Mouse (Mus musculus) hindbrain, postnatal 0 days (tissue): ENCODE measurements at regions not wholly inside any gene's neighbourhood (a gene's known extent, or its start where the extent isn't known, plus 50 kb on each side); places are given as distances from the start of the nearest gene placed in this dataset.
A peak's percentile ranks its signal among the peaks of the same experiment; 100 is the strongest.

Source experiments
- ATAC-seq: fragments of 200-750 bp; cut with Nextera tagmentation; 2 replicates; pipeline ENCODE4 v1.8.0; 2017; ENCODE audit warnings: mild to moderate bottlenecking, moderate TSS enrichment, moderate library complexity
- DNase-seq: peaks from one replicate; pipeline ENCODE4 v3.0.0-alpha.2; 2015; ENCODE audit warnings: low spot score
- H3K27ac ChIP-seq: fragments of 300-500 bp; sonication (generic); 2 replicates; pipeline ENCODE4 v1.5.1; 2014; ENCODE audit warnings: mild to moderate bottlenecking
- H3K27me3 ChIP-seq: fragments of 300-500 bp; sonication (generic); 2 replicates; pipeline ENCODE4 v1.6.1; 2014; ENCODE audit warnings: low read length, mixed read lengths; ENCODE audit not compliant: insufficient read depth
- H3K36me3 ChIP-seq: fragments of 300-500 bp; sonication (generic); 2 replicates; pipeline ENCODE4 v1.6.1; 2014; ENCODE audit warnings: low read length, mixed read lengths; ENCODE audit not compliant: insufficient read depth
- H3K4me1 ChIP-seq: fragments of 300-500 bp; sonication (generic); 2 replicates; pipeline ENCODE4 v1.6.1; 2014; ENCODE audit warnings: antibody characterized with exemption, low read length, mixed read lengths; ENCODE audit not compliant: insufficient read depth
- H3K4me2 ChIP-seq: fragments of 300-500 bp; sonication (generic); 2 replicates; pipeline ENCODE4 v1.6.1; 2014; ENCODE audit warnings: low read depth, mild to moderate bottlenecking, low read length, moderate library complexity, mixed read lengths
- H3K4me3 ChIP-seq: fragments of 300-500 bp; sonication (generic); 2 replicates; pipeline ENCODE4 v1.5.1; 2014; ENCODE audit warnings: low read length
- H3K9ac ChIP-seq: fragments of 300-500 bp; sonication (generic); replicated peaks from 2 replicates; pipeline ENCODE4 v1.6.1; 2014; ENCODE audit warnings: mild to moderate bottlenecking, low read length, moderate library complexity, mixed read lengths
- H3K9me3 ChIP-seq: fragments of 300-500 bp; sonication (generic); 2 replicates; pipeline ENCODE4 v1.6.1; 2016; ENCODE audit warnings: low read length, mixed read lengths
- CTCF ChIP-seq: IDR thresholded peaks from 2 replicates; pipeline ENCODE4 v1.5.1; 2016; ENCODE audit warnings: antibody characterized with exemption, control low read depth, low read depth
- WGBS: fragments of 180-500 bp; shearing (Covaris S2); extraction: QIAGEN DNeasy Blood & Tissue Kit; methylation state at CpG from one replicate; pipeline ENCODE4 v1.1.7; 2014; 5-methylcytosine and 5-hydroxymethylcytosine counted together

DNA sequence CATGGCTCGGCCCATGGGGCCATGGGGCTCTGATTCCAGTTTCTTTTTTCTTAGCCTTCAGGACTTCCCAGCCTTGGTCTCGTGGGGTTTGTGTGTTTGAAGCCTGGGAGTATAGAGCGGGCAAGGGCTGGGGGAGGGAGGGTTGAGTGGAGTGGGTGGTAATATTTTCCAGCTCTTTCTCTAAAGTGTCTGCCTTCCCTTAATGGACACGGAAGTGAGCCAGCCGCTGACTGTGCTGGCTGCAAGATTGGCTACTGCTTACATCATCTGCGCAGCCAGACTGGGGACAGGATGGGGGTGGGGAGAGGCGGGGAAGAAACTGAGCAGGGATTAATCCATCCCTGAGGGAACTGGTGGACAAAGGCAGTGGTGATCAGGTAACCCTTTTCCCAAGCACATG is 52.3 kb downstream of the Tnp1 start:
- Histone ChIP-seq H3K4me1 (0 out of 2 replicates have a peak, but pooled peaks cover 4% of the 10 kb centered on the region), H3K27me3 (no peaks in the 10 kb centered on the region), H3K36me3 (no peaks in the 10 kb centered on the region), H3K9me3 (no peaks in the 10 kb centered on the region), H3K4me3 (no peak overlapping the region), H3K4me2 (no peak overlapping the region), H3K27ac (no peak overlapping the region), H3K9ac (no peak overlapping the region)
- TF ChIP-seq CTCF = no peak
- peak; percentile 69; the same call in 1 of the 2 replicates for ATAC-seq
- WGBS = 46% methylated on average over 7 of the region's 7 CpGs
- DNase-seq = peak; percentile 35

DNA sequence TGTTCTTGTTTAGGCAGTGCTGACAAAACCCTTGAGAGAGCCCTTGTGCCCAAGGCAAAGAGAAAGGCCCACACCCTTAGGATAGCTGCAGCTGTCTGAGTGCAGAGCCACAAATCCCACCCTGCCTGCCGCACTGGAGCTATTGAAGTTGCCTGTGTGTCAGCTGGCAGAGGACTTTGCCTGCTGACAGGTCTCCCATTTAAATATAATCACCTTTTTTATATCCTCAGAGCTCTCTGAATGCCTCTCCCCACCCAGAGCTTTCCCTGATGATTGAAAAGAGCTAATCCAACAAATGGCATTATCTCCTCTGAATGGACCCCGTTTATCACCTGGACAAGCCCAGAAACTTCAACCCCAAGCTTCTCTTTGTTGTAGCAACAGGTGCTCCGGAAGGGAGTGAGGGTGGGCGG is 55.5 kb downstream of the Tnp1 start:
- 27% methylated on average over 4 of the region's 4 CpGs for WGBS
- H3K4me2 ChIP-seq = no peak overlapping the region
- H3K4me1 ChIP-seq = 0 out of 2 replicates have a peak, but pooled peaks cover 4% of the 10 kb centered on the region
- H3K27me3 ChIP-seq = no peaks in the 10 kb centered on the region
- no peaks in the 10 kb centered on the region for H3K36me3 ChIP-seq
- ATAC-seq (no peak), DNase-seq (no peak)
- no peak for TF ChIP-seq CTCF
- no peak overlapping the region for H3K4me3 ChIP-seq
- no peak overlapping the region for H3K27ac ChIP-seq
- H3K9me3 ChIP-seq = no peaks in the 10 kb centered on the region
- H3K9ac ChIP-seq = no peak overlapping the region

DNA sequence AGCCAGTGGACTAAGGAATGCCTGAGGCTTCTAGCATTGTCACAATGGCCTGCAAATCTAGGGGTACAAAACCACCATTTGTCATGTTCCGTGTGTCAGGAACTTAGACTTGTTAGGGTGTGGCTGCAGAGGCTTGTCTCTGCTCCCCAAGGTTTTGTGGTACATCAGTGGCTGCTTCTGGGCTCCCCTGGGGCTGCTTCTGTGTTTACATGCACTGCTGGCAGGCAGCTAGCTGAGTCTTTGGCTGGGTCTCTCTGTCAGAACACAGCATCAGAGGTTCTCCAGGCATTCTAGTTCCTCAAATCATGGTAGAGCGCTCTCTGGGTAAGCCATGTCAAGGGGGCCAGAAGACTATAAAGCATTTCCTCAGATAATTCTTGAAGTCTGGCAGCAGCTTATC is 60.3 kb downstream of the Tnp1 start:
- Histone ChIP-seq H3K36me3 (no peaks in the 10 kb centered on the region), H3K4me2 (no peak overlapping the region), H3K9me3 (no peaks in the 10 kb centered on the region), H3K9ac (no peak overlapping the region), H3K27me3 (no peaks in the 10 kb centered on the region), H3K4me1 (no peaks in the 10 kb centered on the region), H3K27ac (no peak overlapping the region), H3K4me3 (no peak overlapping the region)
- ATAC-seq = no peak
- DNase-seq = no peak
- no peak for TF ChIP-seq CTCF
- WGBS = 83% methylated on average over 2 of the region's 2 CpGs

DNA sequence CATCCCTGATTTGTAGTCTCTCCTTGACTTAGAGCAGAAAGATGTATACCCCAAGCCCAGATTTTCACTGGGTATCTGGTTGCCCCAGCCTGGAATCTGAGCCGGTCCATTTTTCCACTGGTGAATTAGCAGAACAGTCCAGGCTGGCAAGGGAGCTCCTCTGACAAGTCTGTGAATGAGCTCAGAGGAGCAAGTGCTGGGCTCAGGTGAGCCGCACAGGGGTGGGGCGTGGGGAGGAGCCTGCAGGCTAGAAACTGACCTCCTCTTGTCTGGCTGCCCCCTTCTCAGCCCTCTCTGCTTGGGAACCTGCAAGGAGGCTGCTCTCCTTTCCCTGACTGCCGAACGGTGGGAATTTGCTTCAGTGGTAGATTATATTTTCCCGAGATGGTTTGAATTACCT is 62.8 kb downstream of the Tnp1 start:
- no peaks in the 10 kb centered on the region for H3K27me3 ChIP-seq
- no peak overlapping the region for H3K9ac ChIP-seq
- no peak overlapping the region for H3K4me2 ChIP-seq
- H3K36me3 ChIP-seq = no peaks in the 10 kb centered on the region
- no peak for TF ChIP-seq CTCF
- no peak overlapping the region for H3K27ac ChIP-seq
- ATAC-seq = no peak
- no peak overlapping the region for H3K4me3 ChIP-seq
- no peak for DNase-seq
- H3K4me1 ChIP-seq = no peaks in the 10 kb centered on the region
- 56% methylated on average over 6 of the region's 6 CpGs for WGBS
- H3K9me3 ChIP-seq = no peaks in the 10 kb centered on the region

DNA sequence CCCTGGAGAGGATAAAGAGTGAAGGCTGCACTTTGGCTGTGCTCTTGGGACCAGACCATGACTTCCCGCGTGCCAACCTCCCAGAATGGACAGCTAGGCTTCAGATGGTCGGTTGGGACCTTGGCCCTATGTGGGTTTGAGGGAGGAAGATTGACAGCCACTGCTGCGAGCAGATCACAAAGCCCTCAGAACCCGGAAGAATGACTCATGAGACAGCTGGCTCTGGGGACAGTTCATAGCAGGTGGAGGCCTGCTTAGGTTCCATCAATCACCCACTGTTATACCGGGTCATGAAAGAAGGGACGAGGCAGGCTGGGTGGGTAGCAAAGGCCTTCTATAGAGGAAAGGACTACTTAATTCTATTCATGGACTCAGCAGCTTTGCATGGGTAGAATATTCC is 63.9 kb downstream of the Tnp1 start:
- Histone ChIP-seq H3K9ac (no peak overlapping the region), H3K4me3 (no peak overlapping the region), H3K27ac (no peak overlapping the region), H3K9me3 (no peaks in the 10 kb centered on the region), H3K4me1 (no peaks in the 10 kb centered on the region), H3K27me3 (no peaks in the 10 kb centered on the region), H3K36me3 (no peaks in the 10 kb centered on the region), H3K4me2 (no peak overlapping the region)
- no peak for TF ChIP-seq CTCF
- ATAC-seq (no peak), DNase-seq (no peak)
- 59% methylated on average over 7 of the region's 7 CpGs for WGBS

DNA sequence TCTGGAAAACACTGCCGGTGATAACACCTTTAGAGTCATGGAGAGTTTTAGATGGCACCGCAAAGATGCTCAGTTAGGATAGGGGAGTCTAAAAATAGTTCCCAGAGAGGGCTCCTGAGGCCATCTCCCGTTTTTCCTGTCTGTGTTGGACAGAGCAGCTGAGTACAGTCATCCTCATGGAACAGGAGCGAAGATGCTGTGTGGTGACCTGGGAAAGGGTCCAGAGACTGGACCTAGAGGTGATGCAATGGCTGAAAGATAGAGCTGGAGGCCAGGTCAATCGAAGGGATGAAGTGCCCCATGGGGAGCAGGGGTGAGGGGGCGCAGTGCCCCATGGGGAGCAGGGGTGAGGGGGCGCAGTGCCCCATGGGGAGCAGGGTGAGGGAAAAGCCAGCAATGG is 64.3 kb downstream of the Tnp1 start:
- Histone ChIP-seq H3K4me3 (no peak overlapping the region), H3K9ac (no peak overlapping the region), H3K36me3 (no peaks in the 10 kb centered on the region), H3K4me2 (no peak overlapping the region), H3K27ac (no peak overlapping the region), H3K9me3 (no peaks in the 10 kb centered on the region), H3K27me3 (no peaks in the 10 kb centered on the region), H3K4me1 (no peaks in the 10 kb centered on the region)
- no peak for TF ChIP-seq CTCF
- no peak for ATAC-seq
- 82% methylated on average over 7 of the region's 7 CpGs for WGBS
- DNase-seq = no peak

DNA sequence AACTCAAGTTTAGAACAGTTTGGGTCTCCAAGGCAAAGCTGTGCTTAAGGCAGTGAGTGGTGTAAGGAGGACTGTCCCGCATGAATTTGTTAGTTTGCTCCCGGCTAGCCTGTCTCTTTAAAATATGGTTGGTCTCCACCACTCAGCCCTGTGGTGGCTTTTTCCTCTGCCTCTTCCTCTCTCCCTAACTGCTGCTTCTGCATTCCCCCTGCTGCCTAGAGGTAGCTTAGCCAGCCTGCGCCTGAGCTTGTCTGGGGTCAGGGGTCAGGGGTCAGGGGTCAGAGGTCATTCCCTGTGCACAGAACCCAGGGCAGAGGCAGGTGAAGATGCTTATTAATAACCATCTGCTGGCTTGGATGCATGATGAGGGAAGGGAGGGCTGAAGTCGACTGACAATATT is 69.5 kb downstream of the Tnp1 start:
- H3K4me2 ChIP-seq = no peak overlapping the region
- no peak overlapping the region for H3K27ac ChIP-seq
- no peak for DNase-seq
- TF ChIP-seq CTCF = no peak
- 32% methylated on average over 4 of the region's 4 CpGs for WGBS
- H3K4me3 ChIP-seq = no peak overlapping the region
- H3K4me1 ChIP-seq = peaks cover 5% of the 10 kb centered on the region; the same call in 1 of the 2 replicates
- H3K9ac ChIP-seq = no peak overlapping the region
- no peaks in the 10 kb centered on the region for H3K27me3 ChIP-seq
- H3K36me3 ChIP-seq = no peaks in the 10 kb centered on the region
- ATAC-seq = no peak
- no peaks in the 10 kb centered on the region for H3K9me3 ChIP-seq
